Mouse (Mus musculus) lung, embryonic 15.5 days (tissue): ENCODE measurements around the gene Foxe3. TPM values are rescaled to one million over a fixed set of nuclear protein-coding genes. Genes with fewer than 3 reads are reported as not detected.

Source experiments
- ATAC-seq: fragments of 200-750 bp; cut with Nextera tagmentation; 2 replicates; pipeline ENCODE4 v1.8.0; 2017; ENCODE audit warnings: moderate number of reproducible peaks, borderline replicate concordance; ENCODE audit not compliant: low FRiP score, low TSS enrichment; ENCODE audit errors: extremely low read depth
- H3K27ac ChIP-seq: fragments of 300-500 bp; sonication (generic); 2 replicates; pipeline ENCODE4 v1.5.1; 2015; ENCODE audit warnings: moderate library complexity, mild to moderate bottlenecking, inconsistent platforms
- H3K27me3 ChIP-seq: fragments of 300-500 bp; sonication (generic); 2 replicates; pipeline ENCODE4 v1.6.1; 2015; ENCODE audit warnings: inconsistent platforms
- H3K36me3 ChIP-seq: fragments of 300-500 bp; sonication (generic); 2 replicates; pipeline ENCODE4 v1.6.1; 2015; ENCODE audit warnings: inconsistent platforms
- H3K4me1 ChIP-seq: fragments of 300-500 bp; sonication (generic); 2 replicates; pipeline ENCODE4 v1.6.1; 2015; ENCODE audit warnings: inconsistent platforms
- H3K4me2 ChIP-seq: fragments of 300-500 bp; sonication (generic); 2 replicates; pipeline ENCODE4 v1.6.1; 2015; ENCODE audit warnings: inconsistent platforms, mild to moderate bottlenecking, moderate library complexity
- H3K4me3 ChIP-seq: fragments of 300-500 bp; sonication (generic); 2 replicates; pipeline ENCODE4 v1.5.1; 2015; ENCODE audit warnings: mild to moderate bottlenecking, inconsistent platforms
- H3K9ac ChIP-seq: fragments of 300-500 bp; sonication (generic); 2 replicates; pipeline ENCODE4 v1.6.1; 2015; ENCODE audit warnings: inconsistent platforms
- H3K9me3 ChIP-seq: fragments of 300-500 bp; sonication (generic); 2 replicates; pipeline ENCODE4 v1.6.1; 2016; ENCODE audit warnings: inconsistent platforms
- WGBS: fragments of 180-500 bp; shearing (Covaris S2); methylation state at CpG from one replicate; pipeline ENCODE4 v1.1.7; 2015; 5-methylcytosine and 5-hydroxymethylcytosine counted together
- polyA plus RNA-seq: library from polyadenylated mRNA; unstranded; fragments of >200 nt; fragmentation: Nextera tagmentation; extraction: Ambion mirVana; gene quantifications from 2 replicates; pipeline ENCODE4 v1.2.1, GENCODE M21; 2015

Gene Foxe3
- polyA plus RNA-seq, 1 experiment from 2014 or later = not detected

DNA sequence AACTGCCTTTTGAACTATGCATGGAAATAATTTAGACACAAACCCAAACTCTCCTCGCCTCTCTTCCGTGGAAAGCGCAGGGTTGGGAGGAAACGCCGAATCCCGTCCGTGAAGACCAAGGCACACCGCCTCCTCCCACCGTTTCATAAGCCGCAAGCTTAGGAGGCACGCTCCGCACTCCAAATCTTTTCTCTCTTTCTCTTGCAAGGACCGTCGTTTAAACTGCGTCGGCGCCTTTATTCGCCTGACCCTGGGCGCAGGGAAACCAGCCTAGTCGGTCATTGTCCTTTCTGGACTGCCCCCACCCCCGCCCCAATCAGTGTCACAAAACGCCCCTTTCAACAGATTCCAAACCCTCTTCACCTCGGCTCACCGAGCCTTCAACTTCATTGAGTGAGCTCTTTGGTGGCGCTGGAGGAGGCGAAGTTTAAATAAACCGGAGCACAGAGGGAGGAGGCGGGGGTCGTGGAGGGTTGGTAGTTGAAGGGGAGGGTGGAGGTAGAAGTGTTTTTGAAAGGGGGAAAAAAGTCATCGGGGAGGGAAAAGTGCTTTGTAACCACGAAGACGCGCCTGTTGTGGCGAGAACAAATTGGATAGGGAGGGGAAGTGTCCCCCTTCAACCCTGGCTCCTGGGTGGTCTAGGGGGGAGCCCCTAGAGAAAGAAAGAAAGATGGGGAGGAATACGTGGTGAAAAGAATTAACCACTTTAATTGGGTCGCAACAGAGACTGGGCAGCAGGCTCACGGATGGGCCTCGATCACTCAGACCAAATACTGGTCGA is 23.0 kb downstream of the Foxe3 start:
- Histone ChIP-seq H3K4me1 (peaks cover 21% of the 10 kb centered on the region), H3K27me3 (peaks cover 99% of the 10 kb centered on the region), H3K36me3 (no peaks in the 10 kb centered on the region), H3K9ac (no peak overlapping the region), H3K4me2 (peak overlapping the region; percentile 46), H3K9me3 (no peaks in the 10 kb centered on the region), H3K4me3 (peak overlapping the region; percentile 22; the same call in 1 of the 2 replicates), H3K27ac (no peak overlapping the region)
- ATAC-seq = no peak
- WGBS = 2% methylated on average over 39 of the region's 39 CpGs

DNA sequence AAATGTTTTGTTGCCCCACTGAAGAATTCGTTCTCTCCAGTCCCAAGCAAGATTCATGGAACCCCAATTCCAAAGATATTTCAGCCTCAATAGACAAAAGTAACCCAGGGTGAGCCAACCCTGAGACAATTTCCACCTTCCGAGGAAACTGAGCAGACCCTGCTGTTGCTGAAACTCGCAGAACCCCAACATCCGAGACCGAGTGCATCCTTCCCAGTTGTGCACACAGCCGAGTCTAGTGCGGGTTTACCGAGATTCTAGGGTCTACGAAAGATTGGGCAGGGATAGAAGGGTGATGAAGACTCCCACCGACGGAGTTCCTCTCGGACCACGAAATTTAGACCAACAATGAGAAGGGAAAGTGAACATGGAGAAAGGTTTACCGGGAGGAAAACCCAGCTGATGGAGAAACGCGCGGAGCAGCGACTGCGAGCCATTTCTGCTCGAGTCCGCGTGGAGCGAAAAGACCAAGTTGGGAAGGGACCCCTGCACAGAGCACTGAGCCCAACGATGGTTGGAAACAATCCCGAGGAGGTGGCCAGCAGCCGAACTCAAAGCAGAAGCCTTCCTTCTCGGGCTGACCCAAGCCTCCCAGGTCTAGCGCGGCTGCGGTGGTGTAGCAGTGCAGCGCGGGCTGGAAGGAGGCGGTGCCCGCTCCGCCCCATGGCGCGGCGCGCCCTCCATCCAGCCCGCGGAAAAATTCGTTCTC is 24.0 kb downstream of the Foxe3 start:
- peak; percentile 64; the same call in 1 of the 2 replicates for ATAC-seq
- Histone ChIP-seq H3K36me3 (no peaks in the 10 kb centered on the region), H3K4me3 (peak overlapping the region; percentile 22), H3K9me3 (no peaks in the 10 kb centered on the region), H3K4me1 (peaks cover 12% of the 10 kb centered on the region), H3K27ac (no peak overlapping the region), H3K4me2 (peak overlapping the region; percentile 46), H3K27me3 (peaks cover 99% of the 10 kb centered on the region), H3K9ac (no peak overlapping the region)
- WGBS = under 1% methylated on average over 42 of the region's 42 CpGs

- WGBS = 3% methylated on average over 33 of the region's 33 CpGs
- Histone ChIP-seq H3K4me1 (peaks cover 12% of the 10 kb centered on the region), H3K27ac (no peak overlapping the region), H3K9ac (no peak overlapping the region), H3K4me2 (no peak overlapping the region), H3K27me3 (peaks cover 95% of the 10 kb centered on the region), H3K9me3 (no peaks in the 10 kb centered on the region), H3K4me3 (no peak overlapping the region), H3K36me3 (no peaks in the 10 kb centered on the region)
- no peak for ATAC-seq
Measured at GRCm38 (mm10) chr4:114900866-114901642, 24.8 kb downstream of the Foxe3 start.

- H3K27ac ChIP-seq = no peak overlapping the region
- peaks cover 88% of the 10 kb centered on the region for H3K27me3 ChIP-seq
- H3K9me3 ChIP-seq = no peaks in the 10 kb centered on the region
- H3K4me3 ChIP-seq = no peak overlapping the region
- H3K4me2 ChIP-seq = no peak overlapping the region
- H3K9ac ChIP-seq = no peak overlapping the region
- WGBS = 29% methylated on average over 3 of the region's 3 CpGs
- peaks cover 12% of the 10 kb centered on the region for H3K4me1 ChIP-seq
- no peaks in the 10 kb centered on the region for H3K36me3 ChIP-seq
- no peak for ATAC-seq
Measured at GRCm38 (mm10) chr4:114899885-114900284, 25.9 kb downstream of the Foxe3 start.

GRCm38 (mm10) chr4:114897853-114898252 is 28.0 kb downstream of the Foxe3 start:
- Histone ChIP-seq H3K4me2 (no peak overlapping the region), H3K9me3 (no peaks in the 10 kb centered on the region), H3K4me1 (peaks cover 11% of the 10 kb centered on the region), H3K9ac (no peak overlapping the region), H3K27me3 (peaks cover 70% of the 10 kb centered on the region), H3K36me3 (no peaks in the 10 kb centered on the region), H3K27ac (no peak overlapping the region), H3K4me3 (no peak overlapping the region)
- ATAC-seq = peak; percentile 33; the same call in 1 of the 2 replicates
- 13% methylated on average over 4 of the region's 4 CpGs for WGBS

- Histone ChIP-seq H3K9me3 (no peaks in the 10 kb centered on the region), H3K36me3 (no peaks in the 10 kb centered on the region), H3K4me1 (no peaks in the 10 kb centered on the region), H3K4me2 (no peak overlapping the region), H3K9ac (no peak overlapping the region), H3K27me3 (no peaks in the 10 kb centered on the region), H3K27ac (no peak overlapping the region), H3K4me3 (no peak overlapping the region)
- no peak for ATAC-seq
- 87% methylated on average over 1 of the region's 1 CpGs for WGBS
Measured at GRCm38 (mm10) chr4:114882232-114882631, 43.6 kb downstream of the Foxe3 start.

- no peaks in the 10 kb centered on the region for H3K27me3 ChIP-seq
- no peak overlapping the region for H3K9ac ChIP-seq
- no peaks in the 10 kb centered on the region for H3K36me3 ChIP-seq
- H3K4me3 ChIP-seq = no peak overlapping the region
- 32% methylated on average over 8 of the region's 8 CpGs for WGBS
- no peaks in the 10 kb centered on the region for H3K4me1 ChIP-seq
- no peak overlapping the region for H3K27ac ChIP-seq
- H3K4me2 ChIP-seq = no peak overlapping the region
- H3K9me3 ChIP-seq = no peaks in the 10 kb centered on the region
- ATAC-seq = no peak
Measured at GRCm38 (mm10) chr4:114876441-114876972, 49.3 kb downstream of the Foxe3 start.

Other genes starting within 250 kb of the Foxe3 start
- not detected in 2 replicates for gene Gm12830, start 104.3 kb downstream of the Foxe3 start, polyA plus RNA-seq
- 0.15 and 0.20 TPM in 2 replicates for gene Foxd2, start 17.1 kb downstream of the Foxe3 start, polyA plus RNA-seq
- gene Cmpk1, start 61.2 kb upstream of the Foxe3 start, polyA plus RNA-seq = 106 and 113 TPM in 2 replicates
- gene Stil, start 74.1 kb upstream of the Foxe3 start, polyA plus RNA-seq = 15.2 and 16.6 TPM in 2 replicates
- gene Tal1, start 130.4 kb upstream of the Foxe3 start, polyA plus RNA-seq = 1.8 TPM in 2 replicates
- gene Pdzk1ip1, start 162.7 kb upstream of the Foxe3 start, polyA plus RNA-seq = 21.6 and 22.9 TPM in 2 replicates
- 0.06 TPM in 1 of 2 replicates, not detected in the other for gene Cyp4x1, start 208.3 kb upstream of the Foxe3 start, polyA plus RNA-seq